Mouse (Mus musculus): ENCODE results near the gene Rnft1. TPM values are rescaled to one million over a fixed set of nuclear protein-coding genes. Genes with fewer than 3 reads are reported as not detected.

Rnft1 gene
- polyA plus RNA-seq, 1 experiment from 2014 or later, result 52.4 TPM

- Histone ChIP-seq H3K27me3 (ENCODE audit: control insufficient read depth, insufficient read depth, low read length) (no peaks in the 10 kb centered on the region), H3K36me3 (ENCODE audit: control insufficient read depth, insufficient read depth, low read length) (peaks cover 2% of the 10 kb centered on the region; the same call in 1 of the 2 replicates), H3K9ac (replicated peaks; ENCODE audit: low read depth, low read length) (peak overlapping the region; percentile 98), H3K4me3 (ENCODE audit: low read depth, low read length) (peak overlapping the region; percentile 91), H3K9me3 (ENCODE audit: control insufficient read depth, low read depth, low read length) (no peaks in the 10 kb centered on the region), H3K27ac (ENCODE audit: low read length) (peak overlapping the region; percentile 92; the same call in 1 of the 2 replicates), H3K4me1 (ENCODE audit: control insufficient read depth, insufficient read depth, low read length) (peaks cover 3% of the 10 kb centered on the region; the same call in 1 of the 2 replicates), H3K4me2 (replicated peaks; ENCODE audit: low read depth, low read length) (peak overlapping the region; percentile 46)
- ATAC-seq (ENCODE audit: insufficient number of reproducible peaks, insufficient read depth, low FRiP score, low read depth), result no peak
- WGBS, result 80% methylated on average over 8 of the region's 8 CpGs
These were observed 61.1 kb downstream of the Rnft1 start for GRCm38 (mm10) chr11:86545556-86545955.

GRCm38 (mm10) chr11:86547412-86547811 lies 63.0 kb downstream of the Rnft1 start:
- H3K9me3 ChIP-seq (ENCODE audit: control insufficient read depth, low read depth, low read length), result no peaks in the 10 kb centered on the region
- H3K4me2 ChIP-seq (replicated peaks; ENCODE audit: low read depth, low read length), result no peak overlapping the region
- H3K9ac ChIP-seq (replicated peaks; ENCODE audit: low read depth, low read length), result no peak overlapping the region
- H3K4me1 ChIP-seq (ENCODE audit: control insufficient read depth, insufficient read depth, low read length), result peaks cover 3% of the 10 kb centered on the region; the same call in 1 of the 2 replicates
- H3K36me3 ChIP-seq (ENCODE audit: control insufficient read depth, insufficient read depth, low read length), result peaks cover 2% of the 10 kb centered on the region; the same call in 1 of the 2 replicates
- no peaks in the 10 kb centered on the region for H3K27me3 ChIP-seq (ENCODE audit: control insufficient read depth, insufficient read depth, low read length)
- no peak overlapping the region for H3K27ac ChIP-seq (ENCODE audit: low read length)
- ATAC-seq (ENCODE audit: insufficient number of reproducible peaks, insufficient read depth, low FRiP score, low read depth), result no peak
- H3K4me3 ChIP-seq (ENCODE audit: low read depth, low read length), result no peak overlapping the region
- 96% methylated on average over 1 of the region's 1 CpGs for WGBS

Other genes starting within 250 kb of the Rnft1 start
- gene Ints2, start 227.1 kb upstream of the Rnft1 start, polyA plus RNA-seq (2014; fragmentation: Nextera tagmentation; extraction: Ambion mirVana), result 26.3 and 31.0 TPM in 2 replicates
- 15.3 and 16.6 TPM in 2 replicates for gene Med13, start 127.1 kb upstream of the Rnft1 start, polyA plus RNA-seq (2014; fragmentation: Nextera tagmentation; extraction: Ambion mirVana)
- 60.3 and 60.8 TPM in 2 replicates for gene Rps6kb1, start 60.1 kb downstream of the Rnft1 start, polyA plus RNA-seq (2014; fragmentation: Nextera tagmentation; extraction: Ambion mirVana)
- gene Tubd1, start 60.3 kb downstream of the Rnft1 start, polyA plus RNA-seq (2014; fragmentation: Nextera tagmentation; extraction: Ambion mirVana), result 9.9 and 10.0 TPM in 2 replicates
- gene Vmp1, start 199.2 kb downstream of the Rnft1 start, polyA plus RNA-seq (2014; fragmentation: Nextera tagmentation; extraction: Ambion mirVana), result 145 and 157 TPM in 2 replicates
- 36.1 and 37.6 TPM in 2 replicates for gene Ptrh2, start 199.3 kb downstream of the Rnft1 start, polyA plus RNA-seq (2014; fragmentation: Nextera tagmentation; extraction: Ambion mirVana)